Mouse (Mus musculus): ENCODE results near the gene Ampd1. TPM values are rescaled to one million over a fixed set of nuclear protein-coding genes. Genes with fewer than 3 reads are reported as not detected.

The Ampd1 gene
- polyA plus RNA-seq, 1 experiment from 2014 or later: 0.88 TPM

DNA sequence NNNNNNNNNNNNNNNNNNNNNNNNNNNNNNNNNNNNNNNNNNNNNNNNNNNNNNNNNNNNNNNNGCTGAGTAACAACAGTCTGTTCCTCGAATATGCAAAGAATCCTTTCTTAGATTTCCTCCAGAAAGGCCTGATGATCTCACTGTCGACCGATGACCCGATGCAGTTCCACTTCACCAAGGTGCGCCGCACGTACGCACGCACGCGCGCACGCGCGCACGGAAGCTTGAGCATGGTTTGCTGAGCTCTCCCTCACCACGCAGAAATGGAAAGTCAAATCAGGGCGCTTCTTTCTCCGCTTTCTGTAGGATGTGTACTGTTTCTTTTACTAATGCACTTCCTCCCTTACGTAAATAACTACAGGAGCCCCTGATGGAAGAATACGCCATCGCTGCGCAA lies 24.8 kb downstream of the Ampd1 start:
- no peak overlapping the region for H3K27ac ChIP-seq (ENCODE audit: low read length)
- H3K4me2 ChIP-seq (ENCODE audit: low read depth, low read length): no peak overlapping the region

DNA sequence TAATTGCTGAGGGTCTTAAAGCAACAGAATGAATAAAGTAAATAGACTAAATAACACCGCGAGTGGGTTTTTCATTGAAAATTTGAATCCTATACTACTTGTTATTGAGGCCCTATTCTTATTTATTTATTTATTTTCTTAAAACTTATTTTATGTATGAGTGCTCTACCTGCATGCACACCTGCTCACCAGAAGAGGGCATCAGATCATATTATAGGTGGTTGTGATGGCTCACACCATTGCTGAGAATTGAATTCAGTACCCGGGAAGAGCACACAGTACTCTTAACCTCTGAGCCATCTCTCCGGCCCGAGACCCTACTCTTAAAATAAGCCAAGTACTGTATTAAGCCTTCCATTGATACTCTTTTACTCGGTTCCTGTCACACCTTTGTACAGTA lies 25.9 kb downstream of the Ampd1 start:
- Histone ChIP-seq H3K27ac (ENCODE audit: low read length) (no peak overlapping the region), H3K9ac (ENCODE audit: low read length) (no peak overlapping the region), H3K9me3 (replicated peaks; ENCODE audit: control insufficient read depth, low read length) (no peaks in the 10 kb centered on the region), H3K27me3 (ENCODE audit: control insufficient read depth, insufficient read depth, low read length) (no peaks in the 10 kb centered on the region), H3K36me3 (ENCODE audit: control insufficient read depth, insufficient read depth) (no peaks in the 10 kb centered on the region), H3K4me2 (ENCODE audit: low read depth, low read length) (no peak overlapping the region), H3K4me1 (ENCODE audit: control insufficient read depth, insufficient read depth, low read length) (peaks cover 4% of the 10 kb centered on the region), H3K4me3 (ENCODE audit: low read length) (no peak overlapping the region)
- ATAC-seq (replicated peaks; ENCODE audit: extremely low read depth, insufficient read depth, low FRiP score): no peak
- 77% methylated on average over 6 of the region's 6 CpGs for WGBS

More for the DNA sequence above, 24.8 kb downstream of the Ampd1 start:
- H3K4me1 ChIP-seq (ENCODE audit: control insufficient read depth, insufficient read depth, low read length): peaks cover 4% of the 10 kb centered on the region
- no peaks in the 10 kb centered on the region for H3K9me3 ChIP-seq (replicated peaks; ENCODE audit: control insufficient read depth, low read length)
- 72% methylated on average over 23 of the region's 23 CpGs for WGBS
- H3K9ac ChIP-seq (ENCODE audit: low read length): no peak overlapping the region
- no peak overlapping the region for H3K4me3 ChIP-seq (ENCODE audit: low read length)
- ATAC-seq (replicated peaks; ENCODE audit: extremely low read depth, insufficient read depth, low FRiP score): no peak
- no peaks in the 10 kb centered on the region for H3K36me3 ChIP-seq (ENCODE audit: control insufficient read depth, insufficient read depth)
- H3K27me3 ChIP-seq (ENCODE audit: control insufficient read depth, insufficient read depth, low read length): no peaks in the 10 kb centered on the region

DNA sequence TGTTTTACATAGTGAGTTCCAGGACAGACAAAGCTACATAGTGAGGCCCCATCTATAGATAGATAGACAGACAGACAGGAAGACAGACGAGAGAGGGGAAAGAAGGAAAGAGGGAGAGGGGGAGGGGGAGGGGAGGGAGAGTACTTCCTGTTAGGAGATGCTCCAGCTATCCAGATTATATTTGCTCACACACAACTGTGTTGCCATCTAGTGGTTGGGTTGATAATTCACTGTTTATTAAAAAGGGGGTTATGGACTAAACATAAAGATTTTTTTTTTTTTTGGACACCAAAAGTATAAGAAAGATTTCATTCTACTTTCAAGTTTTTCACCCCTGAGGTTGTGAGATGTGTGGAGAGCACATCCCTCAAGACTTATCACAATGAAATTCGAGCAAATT lies 26.9 kb downstream of the Ampd1 start:
- Histone ChIP-seq H3K9ac (ENCODE audit: low read length) (no peak overlapping the region), H3K36me3 (ENCODE audit: control insufficient read depth, insufficient read depth) (no peaks in the 10 kb centered on the region), H3K9me3 (replicated peaks; ENCODE audit: control insufficient read depth, low read length) (no peaks in the 10 kb centered on the region), H3K4me2 (ENCODE audit: low read depth, low read length) (no peak overlapping the region), H3K27ac (ENCODE audit: low read length) (no peak overlapping the region), H3K4me3 (ENCODE audit: low read length) (no peak overlapping the region), H3K27me3 (ENCODE audit: control insufficient read depth, insufficient read depth, low read length) (no peaks in the 10 kb centered on the region), H3K4me1 (ENCODE audit: control insufficient read depth, insufficient read depth, low read length) (peaks cover 4% of the 10 kb centered on the region)
- ATAC-seq (replicated peaks; ENCODE audit: extremely low read depth, insufficient read depth, low FRiP score): no peak
- 41% methylated on average over 2 of the region's 2 CpGs for WGBS

GRCm38 (mm10) chr3:103101194-103101593 lies 27.4 kb downstream of the Ampd1 start:
- H3K4me1 ChIP-seq (ENCODE audit: control insufficient read depth, insufficient read depth, low read length): peaks cover 4% of the 10 kb centered on the region
- no peaks in the 10 kb centered on the region for H3K36me3 ChIP-seq (ENCODE audit: control insufficient read depth, insufficient read depth)
- WGBS: 55% methylated on average over 5 of the region's 5 CpGs
- no peak overlapping the region; the same call in 1 of the 2 replicates for H3K4me2 ChIP-seq (ENCODE audit: low read depth, low read length)
- H3K27ac ChIP-seq (ENCODE audit: low read length): no peak overlapping the region
- no peak for ATAC-seq (replicated peaks; ENCODE audit: extremely low read depth, insufficient read depth, low FRiP score)
- no peak overlapping the region for H3K4me3 ChIP-seq (ENCODE audit: low read length)
- no peaks in the 10 kb centered on the region for H3K9me3 ChIP-seq (replicated peaks; ENCODE audit: control insufficient read depth, low read length)
- H3K27me3 ChIP-seq (ENCODE audit: control insufficient read depth, insufficient read depth, low read length): no peaks in the 10 kb centered on the region
- H3K9ac ChIP-seq (ENCODE audit: low read length): no peak overlapping the region

- Histone ChIP-seq H3K4me2 (ENCODE audit: low read depth, low read length) (peak overlapping the region; percentile 98), H3K27me3 (ENCODE audit: control insufficient read depth, insufficient read depth, low read length) (no peaks in the 10 kb centered on the region), H3K4me3 (ENCODE audit: low read length) (peak overlapping the region; percentile 90), H3K4me1 (ENCODE audit: control insufficient read depth, insufficient read depth, low read length) (peaks cover 4% of the 10 kb centered on the region), H3K27ac (ENCODE audit: low read length) (peak overlapping the region; percentile 61), H3K9me3 (replicated peaks; ENCODE audit: control insufficient read depth, low read length) (no peaks in the 10 kb centered on the region), H3K9ac (ENCODE audit: low read length) (peak overlapping the region; percentile 81), H3K36me3 (ENCODE audit: control insufficient read depth, insufficient read depth) (no peaks in the 10 kb centered on the region)
- 0% methylated on average over 14 of the region's 14 CpGs for WGBS
- ATAC-seq (replicated peaks; ENCODE audit: extremely low read depth, insufficient read depth, low FRiP score): peak; percentile 20; the same call in 1 of the 2 replicates
Observed at GRCm38 (mm10) chr3:103101909-103102308, 28.1 kb downstream of the Ampd1 start.

DNA sequence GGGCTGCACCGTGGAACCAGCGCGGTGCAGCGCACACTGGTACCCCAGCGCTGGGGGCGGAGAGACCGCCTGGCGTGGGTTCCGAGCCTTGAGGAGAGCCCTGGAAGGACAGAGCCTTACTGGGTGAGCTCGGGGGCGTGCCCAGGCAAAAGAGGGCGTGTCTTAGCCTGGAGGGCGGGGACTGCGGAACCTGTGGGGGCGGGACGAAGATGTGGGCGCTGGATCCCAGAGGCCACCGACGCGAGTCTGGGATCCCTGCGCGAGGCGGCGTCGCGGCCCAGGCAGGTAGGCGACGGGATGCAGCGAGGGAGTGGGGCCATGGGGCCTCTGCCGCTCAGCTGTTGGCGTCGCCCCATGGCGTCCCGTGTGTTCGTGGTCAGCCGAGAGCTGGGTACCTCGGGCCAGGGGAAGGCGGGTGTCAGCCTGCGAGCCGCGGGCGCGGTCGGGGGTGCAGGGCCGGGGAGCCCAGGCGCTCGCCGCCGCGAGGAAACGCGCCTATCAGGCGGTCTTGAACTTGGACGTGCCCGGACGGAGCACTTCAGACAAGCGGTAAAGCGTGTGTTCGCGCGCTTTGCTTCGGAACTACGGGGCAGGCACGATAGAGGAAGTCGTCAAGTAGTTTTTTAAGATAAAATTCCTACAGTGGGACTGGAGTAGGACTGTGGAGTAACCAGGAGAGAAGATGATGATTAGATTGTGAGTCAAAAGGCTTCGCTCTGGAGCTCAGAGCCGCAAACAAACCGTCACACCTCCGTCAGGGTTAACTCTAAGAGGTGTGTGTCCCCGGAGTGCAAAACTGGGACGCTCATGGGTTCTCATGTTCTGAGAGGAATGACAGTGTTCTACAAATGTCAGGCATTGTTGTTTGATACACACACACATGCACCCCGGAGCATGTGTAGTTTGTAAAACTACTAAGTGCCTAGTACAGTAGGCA lies 28.9 kb downstream of the Ampd1 start, which contains the start of gene Dennd2c:
Gene Dennd2c (plus strand): TSS at position 151 of the 937 bp plus-strand sequence.
- H3K36me3 ChIP-seq (ENCODE audit: control insufficient read depth, insufficient read depth): no peaks in the 10 kb centered on the region
- H3K9me3 ChIP-seq (replicated peaks; ENCODE audit: control insufficient read depth, low read length): no peaks in the 10 kb centered on the region
- H3K4me2 ChIP-seq (ENCODE audit: low read depth, low read length): peak within 1 kb of the TSS; percentile 98
- ATAC-seq (replicated peaks; ENCODE audit: extremely low read depth, insufficient read depth, low FRiP score): peak; percentile 97
- under 1% methylated on average over 72 of the region's 72 CpGs for WGBS
- H3K4me1 ChIP-seq (ENCODE audit: control insufficient read depth, insufficient read depth, low read length): peaks cover 4% of the 10 kb centered on the region
- peak within 1 kb of the TSS; percentile 90 for H3K4me3 ChIP-seq (ENCODE audit: low read length)
- H3K27me3 ChIP-seq (ENCODE audit: control insufficient read depth, insufficient read depth, low read length): no peaks in the 10 kb centered on the region
- H3K27ac ChIP-seq (ENCODE audit: low read length): peak within 1 kb of the TSS; percentile 68
- peak within 1 kb of the TSS; percentile 81 for H3K9ac ChIP-seq (ENCODE audit: low read length)

DNA sequence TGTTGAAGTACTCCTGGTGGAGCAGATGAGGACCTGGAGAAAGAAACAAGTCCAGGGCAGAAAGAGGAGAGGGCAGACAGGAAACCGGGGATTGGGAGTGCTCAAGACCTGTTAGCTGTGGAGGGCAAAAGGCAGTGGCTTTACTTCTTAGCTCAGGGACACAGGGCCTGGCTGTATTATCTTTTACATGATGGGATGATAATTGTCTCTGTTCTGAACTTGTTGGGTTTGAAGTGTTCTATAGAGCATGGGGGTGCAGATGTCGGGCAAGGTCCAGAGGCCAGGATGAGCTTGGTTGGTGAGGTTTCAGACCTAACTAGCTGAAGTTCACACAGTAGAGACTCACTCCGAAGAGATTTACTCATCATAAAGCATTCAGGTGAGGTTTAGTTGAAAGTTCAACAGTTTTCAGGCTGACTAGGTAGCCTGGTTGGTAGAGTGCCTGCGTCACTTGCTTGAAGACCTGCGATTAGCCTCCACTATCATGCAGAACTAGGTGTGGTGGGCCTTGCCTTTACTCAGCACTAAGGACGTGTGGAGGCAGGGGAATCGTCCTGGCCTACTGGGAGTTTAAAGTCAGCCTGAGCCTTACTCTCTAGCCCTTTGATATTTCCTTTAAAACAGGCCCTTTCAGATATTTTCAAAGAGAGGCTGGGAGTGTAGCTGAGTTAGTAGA lies 33.9 kb downstream of the Ampd1 start:
- Histone ChIP-seq H3K4me1 (ENCODE audit: control insufficient read depth, insufficient read depth, low read length) (no peaks in the 10 kb centered on the region), H3K4me2 (ENCODE audit: low read depth, low read length) (no peak overlapping the region), H3K27ac (ENCODE audit: low read length) (no peak overlapping the region), H3K9me3 (replicated peaks; ENCODE audit: control insufficient read depth, low read length) (no peaks in the 10 kb centered on the region), H3K9ac (ENCODE audit: low read length) (no peak overlapping the region), H3K36me3 (ENCODE audit: control insufficient read depth, insufficient read depth) (no peaks in the 10 kb centered on the region), H3K27me3 (ENCODE audit: control insufficient read depth, insufficient read depth, low read length) (no peaks in the 10 kb centered on the region), H3K4me3 (ENCODE audit: low read length) (no peak overlapping the region)
- WGBS: 86% methylated on average over 7 of the region's 7 CpGs
- ATAC-seq (replicated peaks; ENCODE audit: extremely low read depth, insufficient read depth, low FRiP score): no peak

DNA sequence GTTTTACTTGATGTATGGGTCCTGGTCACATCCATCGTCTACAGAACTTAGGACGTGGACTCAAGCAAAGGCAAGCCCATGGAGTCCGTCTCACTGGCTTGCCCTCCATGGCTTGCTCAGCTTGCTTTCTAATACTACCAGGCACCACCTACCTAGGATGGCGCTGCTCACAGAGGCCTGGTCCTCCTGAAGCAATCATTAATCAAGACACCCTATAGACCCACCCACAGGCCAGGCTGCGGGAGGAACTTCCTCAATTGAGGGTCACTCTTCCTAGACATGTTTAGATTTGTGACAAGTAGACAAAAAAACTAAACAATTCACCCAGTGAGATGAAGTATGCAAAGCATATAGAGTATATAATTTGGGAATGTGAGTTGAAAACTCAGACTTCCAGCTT lies 38.4 kb downstream of the Ampd1 start:
- Histone ChIP-seq H3K36me3 (ENCODE audit: control insufficient read depth, insufficient read depth) (no peaks in the 10 kb centered on the region), H3K4me3 (ENCODE audit: low read length) (no peak overlapping the region), H3K9ac (ENCODE audit: low read length) (no peak overlapping the region), H3K27me3 (ENCODE audit: control insufficient read depth, insufficient read depth, low read length) (no peaks in the 10 kb centered on the region), H3K4me2 (ENCODE audit: low read depth, low read length) (no peak overlapping the region), H3K9me3 (replicated peaks; ENCODE audit: control insufficient read depth, low read length) (no peaks in the 10 kb centered on the region), H3K4me1 (ENCODE audit: control insufficient read depth, insufficient read depth, low read length) (no peaks in the 10 kb centered on the region), H3K27ac (ENCODE audit: low read length) (no peak overlapping the region)
- 75% methylated on average over 5 of the region's 5 CpGs for WGBS
- ATAC-seq (replicated peaks; ENCODE audit: extremely low read depth, insufficient read depth, low FRiP score): no peak

- ATAC-seq (replicated peaks; ENCODE audit: extremely low read depth, insufficient read depth, low FRiP score): no peak
- H3K27ac ChIP-seq (ENCODE audit: low read length): no peak overlapping the region
- 83% methylated on average over 3 of the region's 3 CpGs for WGBS
- H3K9ac ChIP-seq (ENCODE audit: low read length): no peak overlapping the region
- H3K27me3 ChIP-seq (ENCODE audit: control insufficient read depth, insufficient read depth, low read length): no peaks in the 10 kb centered on the region
- H3K4me2 ChIP-seq (ENCODE audit: low read depth, low read length): no peak overlapping the region
- no peak overlapping the region for H3K4me3 ChIP-seq (ENCODE audit: low read length)
- H3K9me3 ChIP-seq (replicated peaks; ENCODE audit: control insufficient read depth, low read length): no peaks in the 10 kb centered on the region
- no peaks in the 10 kb centered on the region; the same call in 1 of the 2 replicates for H3K36me3 ChIP-seq (ENCODE audit: control insufficient read depth, insufficient read depth)
- no peaks in the 10 kb centered on the region for H3K4me1 ChIP-seq (ENCODE audit: control insufficient read depth, insufficient read depth, low read length)
Observed at GRCm38 (mm10) chr3:103123636-103124035, 49.8 kb downstream of the Ampd1 start.
